ENCODE assay signal across 20 mouse cellular contexts in genomic region chr4:33786027-33786426, GRCm38 (mm10).
DNase-seq lines count a peak whose midpoint lies in the region; TF ChIP-seq lines count a peak whose summit lies in the region.
"Had no signal": no experiment of that assay in that cellular context is flagged by ENCODE, and none has a peak within 500 bp of the region (broad histone marks: within the 10 kb centered on the region; RNA-seq: fewer than 3 reads in every experiment).

No protein-coding gene starts in this region.

- TF ChIP-seq POLR2A in MEL (IDR thresholded peaks at IDR 0.05; ENCODE audit: control insufficient read depth in 1 of 2, insufficient read depth in 1 of 2, low read depth in 1 of 2, low read length in 2 of 2, poor library complexity in 1 of 2) (no peak), myocyte (IDR thresholded peaks at IDR 0.05; ENCODE audit: insufficient read length, low read depth) (no peak)

- H3K27ac ChIP-seq in MEL (ENCODE audit: control insufficient read depth, low read depth, low read length) = peak overlapping the region; percentile 97

- H3K27me3 ChIP-seq in C2C12 (ENCODE audit: control insufficient read depth, insufficient read depth, insufficient read length) (no peaks in the 10 kb centered on the region), MEL (ENCODE audit: control insufficient read depth in 1 of 2, insufficient read depth in 2 of 2, low read length in 2 of 2) (no peaks in the 10 kb centered on the region), myocyte (ENCODE audit: control insufficient read depth, insufficient read depth, insufficient read length) (no peaks in the 10 kb centered on the region)
- H3K27me3 ChIP-seq: CH12.LX had no signal

- H3K79me2 ChIP-seq in C2C12 (ENCODE audit: control insufficient read depth, insufficient read depth) = no peaks in the 10 kb centered on the region
- H3K79me2 ChIP-seq in MEL (ENCODE audit: control insufficient read depth, insufficient read depth, low read length, poor library complexity) = no peaks in the 10 kb centered on the region
- no peaks in the 10 kb centered on the region for H3K79me2 ChIP-seq in myocyte (ENCODE audit: control insufficient read depth, insufficient read depth)

- H3K9me3 ChIP-seq in MEL (replicated peaks; ENCODE audit: insufficient read depth, low read length) = no peaks in the 10 kb centered on the region
- H3K9me3 ChIP-seq: G1E had no signal

- H3K4me3 ChIP-seq in C2C12 (ENCODE audit: insufficient read depth, poor library complexity, severe bottlenecking) (no peak overlapping the region), MEL (ENCODE audit: control insufficient read depth in 1 of 2, insufficient read depth in 1 of 2, low read depth in 2 of 2, low read length in 2 of 2) (no peak overlapping the region), myocyte (no peak overlapping the region)

- TF ChIP-seq CTCF in C2C12 (IDR thresholded peaks at IDR 0.05; ENCODE audit: control insufficient read depth, insufficient read depth, insufficient read length) = no peak
- no peak for TF ChIP-seq CTCF in MEL (IDR thresholded peaks at IDR 0.05 in 2 of 3, conservative IDR thresholded peaks at IDR 0.05 in 1 of 3; ENCODE audit: control insufficient read depth in 1 of 3, insufficient read depth in 1 of 3, low read depth in 2 of 3, low read length in 3 of 3, poor library complexity in 1 of 3, severe bottlenecking in 1 of 3)

- peaks cover 19 to 26% of the 10 kb centered on the region in 2 experiments for H3K4me1 ChIP-seq in MEL (ENCODE audit: control insufficient read depth in 1 of 2, insufficient read depth in 2 of 2, low read length in 2 of 2)

- no peak for TF ChIP-seq RAD21 in MEL (IDR thresholded peaks at IDR 0.05; ENCODE audit: low read depth, low read length)

- H3K4me2 ChIP-seq in myocyte (ENCODE audit: low read depth) = no peak overlapping the region

- H3ac ChIP-seq in C2C12 (ENCODE audit: control insufficient read depth, insufficient read length, low read depth) (no peak overlapping the region), myocyte (ENCODE audit: control insufficient read depth, insufficient read length) (no peak overlapping the region)

- TF ChIP-seq EP300 in MEL (IDR thresholded peaks at IDR 0.05; ENCODE audit: low read depth in 1 of 2, low read length in 2 of 2) = no peak

- no peak overlapping the region for H3K9ac ChIP-seq in MEL (ENCODE audit: control insufficient read depth, low read depth, low read length, poor library complexity, severe bottlenecking)

- no peaks in the 10 kb centered on the region for H3K79me3 ChIP-seq in C2C12 (ENCODE audit: low read depth)

- H3K36me3 ChIP-seq in C2C12 (ENCODE audit: control insufficient read depth, insufficient read depth) = no peaks in the 10 kb centered on the region
- peaks cover 0 to 28% of the 10 kb centered on the region in 2 experiments; a peak in 2 of 4 replicates for H3K36me3 ChIP-seq in MEL (ENCODE audit: control insufficient read depth in 1 of 2, insufficient read depth in 2 of 2, low read length in 2 of 2)
- no peaks in the 10 kb centered on the region for H3K36me3 ChIP-seq in myocyte (ENCODE audit: control insufficient read depth, insufficient read depth)
- H3K36me3 ChIP-seq: G1E had no signal

- peak; percentile 26 for DNase-seq in MEL (ENCODE audit: low read depth, low spot score)
- DNase-seq in adrenal gland, postnatal 14 days = no peak
- DNase-seq in layer of hippocampus, adult 18-20 months (ENCODE audit: low spot score in 2 of 2) = no peak
- DNase-seq in spleen, postnatal 36 days (ENCODE audit: low spot score in 2 of 2) = no peak
- DNase-seq: adrenal gland, adult 2 months; adrenal gland, adult 8-10 months; adrenal gland, postnatal 10 days; adrenal gland, postnatal 25 days; adrenal gland, postnatal 36 days; B cell, adult 2 months; cerebellum, adult 11 months; cerebellum, adult 11-12 months; cerebellum, adult 18-20 months; cerebellum, adult 2 months; cerebellum, adult 8-10 months; cerebellum, adult 9-10 months had no signal

TF ChIP-seq in C2C12, 6 proteins besides CTCF, POLR2A, EP300 and RAD21:
- TF ChIP-seq MYOD1 (IDR thresholded peaks at IDR 0.05; ENCODE audit: control insufficient read depth, insufficient read length, low read depth) (peak; percentile 15), USF1 (IDR thresholded peaks at IDR 0.05; ENCODE audit: low read depth) (no peak), MAX (IDR thresholded peaks at IDR 0.05) (no peak)

TF ChIP-seq in MEL, 35 proteins besides CTCF, POLR2A, EP300 and RAD21:
- TF ChIP-seq TAL1 (IDR thresholded peaks at IDR 0.05; ENCODE audit: low read length) (no peak), ETS1 (IDR thresholded peaks at IDR 0.05; ENCODE audit: low read depth, low read length) (peak; percentile 73; the same call in 1 of the 2 replicates)

TF ChIP-seq in myocyte, 11 proteins besides CTCF, POLR2A, EP300 and RAD21:
- TF ChIP-seq USF1 (IDR thresholded peaks at IDR 0.05; ENCODE audit: low read depth) (no peak), MYOD1 (IDR thresholded peaks at IDR 0.05; ENCODE audit: control insufficient read depth in 1 of 3, insufficient read length in 2 of 3, low read depth in 2 of 3) (peak; percentile 49 to 58 (median 52))
